Mouse (Mus musculus) kidney, postnatal 0 days (tissue): ENCODE data around the gene Dhx32. TPM values are rescaled to one million over a fixed set of nuclear protein-coding genes. Genes with fewer than 3 reads are reported as not detected.

ENCODE experiments used
- ATAC-seq: fragments of 200-750 bp; cut with Nextera tagmentation; replicated peaks from 2 replicates; pipeline ENCODE4 v1.8.0; 2017; ENCODE audit warnings: low read depth, moderate number of reproducible peaks, moderate TSS enrichment, moderate library complexity; ENCODE audit not compliant: low FRiP score
- DNase-seq: peaks from one replicate; pipeline ENCODE4 v3.0.0-alpha.2; 2016; ENCODE audit warnings: low spot score
- H3K27ac ChIP-seq: fragments of 300-500 bp; sonication (generic); 2 replicates; pipeline ENCODE4 v1.5.1; 2014; ENCODE audit warnings: mild to moderate bottlenecking
- H3K27me3 ChIP-seq: fragments of 300-500 bp; sonication (generic); 2 replicates; pipeline ENCODE4 v1.6.1; 2014; ENCODE audit warnings: low read length, mixed read lengths; ENCODE audit not compliant: insufficient read depth
- H3K36me3 ChIP-seq: fragments of 300-500 bp; sonication (generic); 2 replicates; pipeline ENCODE4 v1.6.1; 2014; ENCODE audit warnings: low read length, mixed read lengths; ENCODE audit not compliant: insufficient read depth
- H3K4me1 ChIP-seq: fragments of 300-500 bp; sonication (generic); replicated peaks from 2 replicates; pipeline ENCODE4 v1.6.1; 2014; ENCODE audit warnings: antibody characterized with exemption, low read length, mixed read lengths; ENCODE audit not compliant: insufficient read depth
- H3K4me2 ChIP-seq: fragments of 300-500 bp; sonication (generic); 2 replicates; pipeline ENCODE4 v1.6.1; 2014; ENCODE audit warnings: mild to moderate bottlenecking, low read length, moderate library complexity, mixed read lengths
- H3K4me3 ChIP-seq: fragments of 300-500 bp; sonication (generic); replicated peaks from 2 replicates; pipeline ENCODE4 v1.5.1; 2014; ENCODE audit warnings: low read depth, low read length
- H3K9ac ChIP-seq: fragments of 300-500 bp; sonication (generic); 2 replicates; pipeline ENCODE4 v1.6.1; 2014; ENCODE audit warnings: low read depth, low read length
- H3K9me3 ChIP-seq: fragments of 300-500 bp; sonication (generic); replicated peaks from 2 replicates; pipeline ENCODE4 v1.6.1; 2016; ENCODE audit warnings: low read length, inconsistent platforms, mixed read lengths
- CTCF ChIP-seq: IDR thresholded peaks from 2 replicates; pipeline ENCODE4 v1.5.1; 2016; ENCODE audit warnings: antibody characterized with exemption, low read depth, mild to moderate bottlenecking, moderate library complexity
- WGBS: fragments of 180-500 bp; shearing (Covaris S2); extraction: QIAGEN DNeasy Blood & Tissue Kit; methylation state at CpG from one replicate; pipeline ENCODE4 v1.1.7; 2014; 5-methylcytosine and 5-hydroxymethylcytosine counted together
- polyA plus RNA-seq: library from polyadenylated mRNA; unstranded; fragments of >200 nt; fragmentation: Nextera tagmentation; extraction: Ambion mirVana; gene quantifications from 2 replicates; pipeline ENCODE4 v1.2.1, GENCODE M21; 2015

Dhx32 gene
- polyA plus RNA-seq, 1 experiment from 2014 or later = 19.9 TPM

GRCm38 (mm10) chr7:133751163-133751562 lies 31.4 kb downstream of the Dhx32 start:
- TF ChIP-seq CTCF = no peak
- Histone ChIP-seq H3K4me3 (no peak overlapping the region), H3K4me2 (no peak overlapping the region), H3K36me3 (0 out of 2 replicates have a peak, but pooled peaks cover 3% of the 10 kb centered on the region), H3K4me1 (no peaks in the 10 kb centered on the region), H3K27me3 (no peaks in the 10 kb centered on the region), H3K9me3 (no peaks in the 10 kb centered on the region), H3K27ac (no peak overlapping the region), H3K9ac (no peak overlapping the region)
- ATAC-seq = no peak
- WGBS = 79% methylated on average over 5 of the region's 5 CpGs
- DNase-seq = no peak

DNA sequence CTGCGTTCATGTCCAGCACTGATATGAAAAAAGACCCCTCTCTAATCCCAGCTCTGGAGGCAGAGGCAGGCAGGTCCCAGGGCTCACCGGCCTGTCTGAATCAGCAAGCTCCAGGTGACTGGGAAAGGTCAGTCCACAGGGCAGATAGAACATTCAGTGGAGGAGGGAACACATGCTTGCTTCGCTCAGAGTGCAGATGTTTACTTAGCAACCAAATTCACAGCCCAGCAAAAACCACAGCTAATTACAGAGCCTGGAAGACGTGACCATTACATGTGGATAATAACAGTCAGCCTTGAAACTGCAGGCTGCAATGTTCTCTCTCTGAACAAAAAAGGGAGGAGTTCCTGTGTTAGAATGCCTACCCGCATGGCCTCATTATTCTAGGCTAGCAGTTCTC lies 31.9 kb downstream of the Dhx32 start:
- ATAC-seq (no peak), DNase-seq (peak; percentile 31)
- H3K4me1 ChIP-seq = no peaks in the 10 kb centered on the region
- H3K36me3 ChIP-seq = 0 out of 2 replicates have a peak, but pooled peaks cover 3% of the 10 kb centered on the region
- WGBS = 43% methylated on average over 5 of the region's 5 CpGs
- H3K9me3 ChIP-seq = no peaks in the 10 kb centered on the region
- no peaks in the 10 kb centered on the region for H3K27me3 ChIP-seq
- no peak overlapping the region for H3K4me2 ChIP-seq
- no peak overlapping the region for H3K4me3 ChIP-seq
- H3K9ac ChIP-seq = no peak overlapping the region
- 0 out of 2 replicates have a peak overlapping the region, but pooled peaks have one; percentile 2 for H3K27ac ChIP-seq
- TF ChIP-seq CTCF = no peak

DNA sequence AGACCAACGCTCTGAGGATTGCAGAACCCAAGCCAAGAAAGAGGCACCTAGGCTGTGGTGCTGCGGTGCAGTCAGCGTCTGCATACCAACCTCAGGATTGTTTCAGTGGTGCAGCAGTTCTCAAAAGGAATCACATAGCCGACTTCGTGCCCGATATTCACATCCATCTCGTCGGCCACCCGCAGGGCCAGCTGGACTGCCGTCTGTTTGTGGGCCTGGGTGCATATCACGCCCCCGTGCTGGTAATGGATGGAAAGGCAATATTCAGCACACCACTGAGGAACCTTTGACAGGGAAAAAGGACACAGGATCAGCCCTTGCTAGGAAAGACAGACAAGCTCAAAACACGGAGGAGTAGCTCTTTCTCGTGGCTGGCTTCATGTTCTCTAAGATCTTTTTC lies 33.8 kb downstream of the Dhx32 start:
- H3K4me1 ChIP-seq = 0 out of 2 replicates have a peak, but pooled peaks cover 3% of the 10 kb centered on the region
- H3K36me3 ChIP-seq = 0 out of 2 replicates have a peak, but pooled peaks cover 3% of the 10 kb centered on the region
- TF ChIP-seq CTCF = no peak
- no peak overlapping the region for H3K4me2 ChIP-seq
- DNase-seq = no peak
- no peak overlapping the region for H3K4me3 ChIP-seq
- no peak for ATAC-seq
- WGBS = 72% methylated on average over 14 of the region's 14 CpGs
- no peak overlapping the region for H3K27ac ChIP-seq
- no peaks in the 10 kb centered on the region for H3K27me3 ChIP-seq
- no peaks in the 10 kb centered on the region for H3K9me3 ChIP-seq
- H3K9ac ChIP-seq = no peak overlapping the region

GRCm38 (mm10) chr7:133747372-133747771 lies 35.2 kb downstream of the Dhx32 start:
- no peak overlapping the region for H3K4me3 ChIP-seq
- TF ChIP-seq CTCF = no peak
- no peak for DNase-seq
- H3K9ac ChIP-seq = no peak overlapping the region
- H3K27ac ChIP-seq = no peak overlapping the region
- no peaks in the 10 kb centered on the region for H3K27me3 ChIP-seq
- 0 out of 2 replicates have a peak, but pooled peaks cover 3% of the 10 kb centered on the region for H3K4me1 ChIP-seq
- ATAC-seq = no peak
- H3K9me3 ChIP-seq = no peaks in the 10 kb centered on the region
- no peak overlapping the region for H3K4me2 ChIP-seq
- 77% methylated on average over 8 of the region's 8 CpGs for WGBS
- 0 out of 2 replicates have a peak, but pooled peaks cover 4% of the 10 kb centered on the region for H3K36me3 ChIP-seq

DNA sequence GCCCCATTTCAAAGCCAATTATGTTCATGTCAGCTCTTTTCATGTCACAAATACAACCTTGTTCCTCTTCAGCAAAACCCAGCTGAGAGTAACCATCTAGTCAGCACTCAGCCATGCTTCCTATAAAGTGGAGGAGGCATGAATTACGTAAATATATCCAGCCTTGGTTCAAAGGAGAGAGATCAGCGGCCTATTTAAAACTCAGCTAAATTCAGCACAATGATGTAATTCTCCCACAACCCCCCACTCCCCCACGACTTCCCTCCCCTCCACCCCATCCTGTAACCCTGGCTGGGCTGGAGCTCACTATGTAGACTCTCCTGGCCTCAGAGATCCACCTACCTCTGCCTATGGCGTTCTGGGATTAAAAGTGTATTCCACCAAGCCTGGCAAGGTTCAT lies 37.8 kb downstream of the Dhx32 start:
- peak; percentile 29 for DNase-seq
- WGBS = 38% methylated on average over 4 of the region's 4 CpGs
- Histone ChIP-seq H3K9me3 (no peaks in the 10 kb centered on the region), H3K4me2 (no peak overlapping the region), H3K4me1 (0 out of 2 replicates have a peak, but pooled peaks cover 3% of the 10 kb centered on the region), H3K36me3 (0 out of 2 replicates have a peak, but pooled peaks cover 14% of the 10 kb centered on the region), H3K27ac (no peak overlapping the region), H3K27me3 (no peaks in the 10 kb centered on the region), H3K9ac (no peak overlapping the region), H3K4me3 (no peak overlapping the region)
- ATAC-seq = no peak
- TF ChIP-seq CTCF = no peak

DNA sequence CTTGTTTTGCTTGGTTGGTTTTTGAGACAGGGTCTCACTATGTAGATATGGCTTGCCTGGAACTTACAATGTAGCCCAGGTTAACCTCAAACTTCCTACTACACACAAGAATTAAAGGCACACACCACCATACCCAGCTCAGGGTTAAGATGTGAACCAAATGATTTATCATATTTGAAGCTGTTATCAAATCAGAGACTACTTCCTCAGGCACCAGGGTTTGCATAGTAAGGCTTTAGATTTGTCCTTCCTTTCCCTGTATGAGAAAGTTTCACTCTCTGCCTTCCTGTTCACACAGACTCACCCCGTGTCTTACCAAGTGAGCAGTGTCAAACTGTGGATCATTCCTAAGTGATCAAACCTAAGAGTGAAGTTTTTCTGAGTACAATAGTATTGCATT lies 38.3 kb downstream of the Dhx32 start:
- WGBS = 67% methylated on average over 1 of the region's 1 CpGs
- no peak overlapping the region for H3K9ac ChIP-seq
- no peak overlapping the region for H3K27ac ChIP-seq
- H3K27me3 ChIP-seq = no peaks in the 10 kb centered on the region
- no peak for TF ChIP-seq CTCF
- no peak overlapping the region for H3K4me2 ChIP-seq
- no peak overlapping the region for H3K4me3 ChIP-seq
- H3K4me1 ChIP-seq = 0 out of 2 replicates have a peak, but pooled peaks cover 3% of the 10 kb centered on the region
- ATAC-seq = no peak
- DNase-seq = no peak
- no peaks in the 10 kb centered on the region for H3K9me3 ChIP-seq
- H3K36me3 ChIP-seq = 0 out of 2 replicates have a peak, but pooled peaks cover 14% of the 10 kb centered on the region

DNA sequence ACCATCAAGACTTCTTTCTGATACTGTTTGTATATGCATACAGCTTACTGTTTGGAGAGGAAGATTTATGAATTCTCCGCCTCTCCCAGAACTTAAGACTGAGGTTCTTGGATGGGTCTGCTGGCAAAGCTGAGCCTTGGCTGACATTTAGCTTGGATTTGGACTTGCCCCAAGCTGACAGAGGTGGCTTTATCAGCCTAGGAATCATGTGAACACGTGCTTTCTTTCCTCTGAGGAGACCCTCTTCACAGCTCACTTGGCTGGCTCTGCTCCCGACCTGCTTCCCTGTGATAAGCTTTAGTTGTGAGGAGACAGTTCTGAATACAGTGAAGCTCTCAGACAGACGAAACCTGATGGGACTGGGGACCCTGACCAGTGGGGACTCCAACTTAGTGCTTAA lies 38.9 kb downstream of the Dhx32 start:
- no peak for DNase-seq
- ATAC-seq = no peak
- Histone ChIP-seq H3K36me3 (0 out of 2 replicates have a peak, but pooled peaks cover 14% of the 10 kb centered on the region), H3K27ac (no peak overlapping the region), H3K9ac (no peak overlapping the region), H3K4me1 (0 out of 2 replicates have a peak, but pooled peaks cover 3% of the 10 kb centered on the region), H3K9me3 (no peaks in the 10 kb centered on the region), H3K4me3 (no peak overlapping the region), H3K4me2 (no peak overlapping the region), H3K27me3 (no peaks in the 10 kb centered on the region)
- no peak for TF ChIP-seq CTCF
- WGBS = 49% methylated on average over 4 of the region's 4 CpGs
